Mouse (Mus musculus): ENCODE results near the gene Pdlim7. TPM values are rescaled to one million over a fixed set of nuclear protein-coding genes. Genes with fewer than 3 reads are reported as not detected.

Pdlim7 gene
- polyA plus RNA-seq, 2 experiments: 137 to 162 TPM

DNA sequence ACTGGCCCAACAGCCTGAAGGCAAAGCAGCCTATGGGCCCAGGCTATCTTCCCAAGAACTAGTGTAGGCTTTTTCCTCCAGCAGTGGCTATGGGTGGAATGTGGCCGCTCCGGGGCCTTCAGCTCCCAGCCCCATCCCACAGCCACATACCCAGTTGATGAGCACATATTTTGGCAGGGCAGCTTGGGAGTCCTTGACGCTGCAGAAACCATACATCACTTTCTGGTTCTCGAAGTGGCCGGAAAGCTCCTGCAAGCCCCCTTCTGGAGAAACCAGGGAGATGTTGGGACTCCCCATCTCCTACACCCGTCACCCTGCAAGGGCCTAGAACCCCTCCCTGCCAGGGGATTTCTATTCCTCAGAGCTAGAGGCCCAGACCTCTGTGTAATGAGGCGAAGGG, 30.9 kb downstream of the Pdlim7 start:
- no peak overlapping the region for H3K4me3 ChIP-seq (replicated peaks; ENCODE audit: low read length)
- H3K9ac ChIP-seq (ENCODE audit: low read depth, low read length, severe bottlenecking): no peak overlapping the region
- H3K27me3 ChIP-seq (ENCODE audit: control insufficient read depth, insufficient read depth, low read length): no peaks in the 10 kb centered on the region
- no peak overlapping the region for H3K4me2 ChIP-seq (replicated peaks; ENCODE audit: low read depth, low read length, severe bottlenecking)
- WGBS: 80% methylated on average over 7 of the region's 7 CpGs
- ATAC-seq (ENCODE audit: low FRiP score, low read depth): no peak
- H3K36me3 ChIP-seq (ENCODE audit: control insufficient read depth, insufficient read depth, low read length): peaks cover 60% of the 10 kb centered on the region
- H3K4me1 ChIP-seq (ENCODE audit: control insufficient read depth, insufficient read depth, low read length): peaks cover 29% of the 10 kb centered on the region
- H3K27ac ChIP-seq (replicated peaks; ENCODE audit: low read depth, low read length): no peak overlapping the region
- H3K9me3 ChIP-seq (ENCODE audit: control insufficient read depth, low read length): no peaks in the 10 kb centered on the region
- TF ChIP-seq POLR2A (IDR thresholded peaks at IDR 0.05; ENCODE audit: borderline replicate concordance, extremely low read depth, insufficient read depth, insufficient read length): no peak
- no peak for DNase-seq (ENCODE audit: low spot score)

DNA sequence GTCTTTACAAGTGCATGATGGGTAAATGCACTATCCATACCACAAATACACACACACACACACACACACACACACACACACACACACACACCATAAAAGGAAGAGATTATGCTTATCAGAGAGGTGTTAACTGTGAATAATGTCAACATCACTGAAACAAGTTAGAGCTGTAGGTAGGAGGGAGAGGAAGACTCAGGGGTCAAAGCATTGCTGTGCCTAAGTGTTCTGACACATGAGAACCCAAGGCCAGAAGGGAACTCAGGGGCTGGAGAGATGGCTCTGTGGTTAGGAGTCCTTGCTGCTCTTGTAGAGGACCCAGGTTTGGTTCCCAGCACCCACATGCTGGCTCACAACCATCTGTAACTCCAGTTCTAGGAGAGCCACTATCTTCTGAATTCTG, 33.5 kb downstream of the Pdlim7 start:
- Histone ChIP-seq H3K9ac (ENCODE audit: low read depth, low read length, severe bottlenecking) (no peak overlapping the region), H3K4me3 (replicated peaks; ENCODE audit: low read length) (no peak overlapping the region), H3K9me3 (ENCODE audit: control insufficient read depth, low read length) (no peaks in the 10 kb centered on the region), H3K27me3 (ENCODE audit: control insufficient read depth, insufficient read depth, low read length) (no peaks in the 10 kb centered on the region), H3K4me2 (replicated peaks; ENCODE audit: low read depth, low read length, severe bottlenecking) (no peak overlapping the region), H3K4me1 (ENCODE audit: control insufficient read depth, insufficient read depth, low read length) (peaks cover 13% of the 10 kb centered on the region), H3K36me3 (ENCODE audit: control insufficient read depth, insufficient read depth, low read length) (peaks cover 84% of the 10 kb centered on the region), H3K27ac (replicated peaks; ENCODE audit: low read depth, low read length) (no peak overlapping the region)
- TF ChIP-seq POLR2A (IDR thresholded peaks at IDR 0.05; ENCODE audit: borderline replicate concordance, extremely low read depth, insufficient read depth, insufficient read length): no peak
- DNase-seq (ENCODE audit: low spot score) (no peak), ATAC-seq (ENCODE audit: low FRiP score, low read depth) (no peak)

DNA sequence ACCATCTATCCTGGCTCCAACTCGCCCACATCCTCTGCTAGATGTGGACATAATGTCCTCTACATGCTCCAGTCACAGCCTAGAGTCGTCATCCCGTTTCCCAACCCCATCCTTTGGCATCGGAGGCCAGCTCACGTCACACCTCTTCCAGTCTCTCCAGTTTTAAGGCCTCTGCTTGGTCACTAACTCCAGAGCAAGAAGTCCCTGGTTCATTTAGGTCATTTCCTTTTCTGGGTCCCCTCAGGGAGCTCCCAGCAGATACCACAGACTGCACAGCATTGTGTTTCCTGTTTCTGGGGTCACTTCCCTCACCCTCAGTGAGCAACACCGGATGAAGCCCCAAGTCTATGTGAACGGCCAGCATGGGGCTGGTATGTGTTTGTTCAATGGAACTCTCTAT, 34.5 kb downstream of the Pdlim7 start:
- Histone ChIP-seq H3K27me3 (ENCODE audit: control insufficient read depth, insufficient read depth, low read length) (no peaks in the 10 kb centered on the region), H3K4me2 (replicated peaks; ENCODE audit: low read depth, low read length, severe bottlenecking) (no peak overlapping the region), H3K9ac (ENCODE audit: low read depth, low read length, severe bottlenecking) (no peak overlapping the region), H3K9me3 (ENCODE audit: control insufficient read depth, low read length) (no peaks in the 10 kb centered on the region), H3K27ac (replicated peaks; ENCODE audit: low read depth, low read length) (no peak overlapping the region), H3K36me3 (ENCODE audit: control insufficient read depth, insufficient read depth, low read length) (peaks cover 93% of the 10 kb centered on the region), H3K4me3 (replicated peaks; ENCODE audit: low read length) (no peak overlapping the region), H3K4me1 (ENCODE audit: control insufficient read depth, insufficient read depth, low read length) (peaks cover 8% of the 10 kb centered on the region)
- no peak for TF ChIP-seq POLR2A (IDR thresholded peaks at IDR 0.05; ENCODE audit: borderline replicate concordance, extremely low read depth, insufficient read depth, insufficient read length)
- ATAC-seq (ENCODE audit: low FRiP score, low read depth): no peak
- WGBS: 86% methylated on average over 7 of the region's 7 CpGs
- no peak for DNase-seq (ENCODE audit: low spot score)

DNA sequence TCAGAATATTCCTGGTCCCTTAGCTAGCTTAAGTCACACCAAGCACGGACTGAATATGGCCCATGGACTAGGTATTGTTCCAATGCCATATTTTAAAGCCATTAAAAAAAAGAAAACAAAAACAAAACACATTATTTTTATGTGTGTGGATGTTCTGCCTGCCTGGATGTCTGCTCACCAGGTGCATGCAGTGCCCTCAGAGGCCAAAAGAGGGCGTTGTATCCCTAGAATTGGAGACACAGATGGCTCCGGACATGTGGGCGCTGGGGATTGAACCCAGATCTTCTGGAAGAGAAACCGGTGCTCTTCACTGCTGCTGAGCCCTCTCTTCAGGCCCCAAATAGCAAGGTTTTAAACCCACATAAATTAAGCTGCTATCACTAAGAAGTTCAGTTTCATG, 35.4 kb downstream of the Pdlim7 start:
- H3K4me2 ChIP-seq (replicated peaks; ENCODE audit: low read depth, low read length, severe bottlenecking): no peak overlapping the region
- no peak overlapping the region for H3K9ac ChIP-seq (ENCODE audit: low read depth, low read length, severe bottlenecking)
- H3K4me1 ChIP-seq (ENCODE audit: control insufficient read depth, insufficient read depth, low read length): peaks cover 8% of the 10 kb centered on the region; the same call in 1 of the 2 replicates
- ATAC-seq (ENCODE audit: low FRiP score, low read depth) (no peak), DNase-seq (ENCODE audit: low spot score) (no peak)
- H3K36me3 ChIP-seq (ENCODE audit: control insufficient read depth, insufficient read depth, low read length): peaks cover 91% of the 10 kb centered on the region
- H3K4me3 ChIP-seq (replicated peaks; ENCODE audit: low read length): no peak overlapping the region
- no peak for TF ChIP-seq POLR2A (IDR thresholded peaks at IDR 0.05; ENCODE audit: borderline replicate concordance, extremely low read depth, insufficient read depth, insufficient read length)
- no peaks in the 10 kb centered on the region for H3K27me3 ChIP-seq (ENCODE audit: control insufficient read depth, insufficient read depth, low read length)
- no peaks in the 10 kb centered on the region for H3K9me3 ChIP-seq (ENCODE audit: control insufficient read depth, low read length)
- 50% methylated on average over 5 of the region's 5 CpGs for WGBS
- H3K27ac ChIP-seq (replicated peaks; ENCODE audit: low read depth, low read length): no peak overlapping the region

DNA sequence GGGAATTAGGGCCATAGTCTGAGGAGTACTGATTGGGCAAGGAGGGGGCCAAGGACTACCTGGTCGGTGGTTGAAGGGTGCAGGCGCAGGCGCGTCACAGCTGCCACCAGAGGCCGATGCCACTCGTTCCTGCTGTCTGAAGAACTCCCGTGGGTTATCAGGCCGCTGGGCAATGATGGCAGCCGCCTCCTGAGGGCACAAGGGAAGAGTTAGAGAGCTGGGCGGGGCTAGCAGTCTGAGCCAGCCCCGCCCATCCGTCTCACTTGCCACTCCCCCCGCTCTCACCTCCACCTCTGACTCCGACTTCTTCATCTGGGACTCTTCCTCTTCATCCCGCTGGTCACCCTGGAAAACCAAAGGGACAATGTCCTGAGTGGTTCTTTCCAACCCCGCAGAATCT, 36.0 kb downstream of the Pdlim7 start:
- no peak overlapping the region for H3K27ac ChIP-seq (replicated peaks; ENCODE audit: low read depth, low read length)
- no peak overlapping the region for H3K4me2 ChIP-seq (replicated peaks; ENCODE audit: low read depth, low read length, severe bottlenecking)
- no peak overlapping the region for H3K9ac ChIP-seq (ENCODE audit: low read depth, low read length, severe bottlenecking)
- peaks cover 86% of the 10 kb centered on the region for H3K36me3 ChIP-seq (ENCODE audit: control insufficient read depth, insufficient read depth, low read length)
- H3K4me3 ChIP-seq (replicated peaks; ENCODE audit: low read length): no peak overlapping the region
- ATAC-seq (ENCODE audit: low FRiP score, low read depth) (no peak), DNase-seq (ENCODE audit: low spot score) (no peak)
- WGBS: 57% methylated on average over 16 of the region's 16 CpGs
- no peak for TF ChIP-seq POLR2A (IDR thresholded peaks at IDR 0.05; ENCODE audit: borderline replicate concordance, extremely low read depth, insufficient read depth, insufficient read length)
- H3K9me3 ChIP-seq (ENCODE audit: control insufficient read depth, low read length): no peaks in the 10 kb centered on the region
- H3K27me3 ChIP-seq (ENCODE audit: control insufficient read depth, insufficient read depth, low read length): no peaks in the 10 kb centered on the region
- H3K4me1 ChIP-seq (ENCODE audit: control insufficient read depth, insufficient read depth, low read length): peaks cover 11% of the 10 kb centered on the region; the same call in 1 of the 2 replicates

DNA sequence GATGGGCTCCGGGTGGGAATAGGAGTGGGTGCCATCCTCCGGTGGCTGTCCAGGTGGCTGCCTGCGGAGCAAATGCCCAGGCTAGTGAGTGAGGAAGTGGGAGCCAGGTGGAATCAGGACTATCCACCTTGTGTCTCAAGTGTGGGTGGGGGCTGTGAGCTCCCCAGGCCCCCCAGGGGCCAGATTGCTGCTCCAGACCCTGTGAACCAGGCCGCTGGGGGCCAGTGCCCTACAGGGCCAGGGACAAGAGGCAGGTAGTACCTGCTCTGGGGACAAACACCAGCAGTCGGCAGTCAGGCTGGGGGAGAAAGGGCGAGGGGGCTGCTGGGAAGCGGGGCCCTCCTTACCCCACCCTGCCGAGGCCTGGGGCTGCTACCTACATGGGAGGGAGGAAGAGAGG, 37.2 kb downstream of the Pdlim7 start:
- Histone ChIP-seq H3K36me3 (ENCODE audit: control insufficient read depth, insufficient read depth, low read length) (peaks cover 74% of the 10 kb centered on the region), H3K27ac (replicated peaks; ENCODE audit: low read depth, low read length) (no peak overlapping the region), H3K9me3 (ENCODE audit: control insufficient read depth, low read length) (no peaks in the 10 kb centered on the region), H3K27me3 (ENCODE audit: control insufficient read depth, insufficient read depth, low read length) (no peaks in the 10 kb centered on the region), H3K4me2 (replicated peaks; ENCODE audit: low read depth, low read length, severe bottlenecking) (no peak overlapping the region), H3K4me3 (replicated peaks; ENCODE audit: low read length) (no peak overlapping the region), H3K9ac (ENCODE audit: low read depth, low read length, severe bottlenecking) (no peak overlapping the region), H3K4me1 (ENCODE audit: control insufficient read depth, insufficient read depth, low read length) (peaks cover 11% of the 10 kb centered on the region; the same call in 1 of the 2 replicates)
- 90% methylated on average over 8 of the region's 8 CpGs for WGBS
- ATAC-seq (ENCODE audit: low FRiP score, low read depth) (no peak), DNase-seq (ENCODE audit: low spot score) (no peak)
- no peak for TF ChIP-seq POLR2A (IDR thresholded peaks at IDR 0.05; ENCODE audit: borderline replicate concordance, extremely low read depth, insufficient read depth, insufficient read length)

Data from limb, embryonic 14.5 days (tissue).